Mouse (Mus musculus) hindbrain, postnatal 0 days (tissue): ENCODE results near the gene Adam23. TPM values are rescaled to one million over a fixed set of nuclear protein-coding genes. Genes with fewer than 3 reads are reported as not detected.

ENCODE experiments used
- ATAC-seq: fragments of 200-750 bp; cut with Nextera tagmentation; 2 replicates; pipeline ENCODE4 v1.8.0; 2017; ENCODE audit warnings: mild to moderate bottlenecking, moderate TSS enrichment, moderate library complexity
- DNase-seq: peaks from one replicate; pipeline ENCODE4 v3.0.0-alpha.2; 2015; ENCODE audit warnings: low spot score
- H3K27ac ChIP-seq: fragments of 300-500 bp; sonication (generic); 2 replicates; pipeline ENCODE4 v1.5.1; 2014; ENCODE audit warnings: mild to moderate bottlenecking
- H3K27me3 ChIP-seq: fragments of 300-500 bp; sonication (generic); 2 replicates; pipeline ENCODE4 v1.6.1; 2014; ENCODE audit warnings: low read length, mixed read lengths; ENCODE audit not compliant: insufficient read depth
- H3K36me3 ChIP-seq: fragments of 300-500 bp; sonication (generic); 2 replicates; pipeline ENCODE4 v1.6.1; 2014; ENCODE audit warnings: low read length, mixed read lengths; ENCODE audit not compliant: insufficient read depth
- H3K4me1 ChIP-seq: fragments of 300-500 bp; sonication (generic); 2 replicates; pipeline ENCODE4 v1.6.1; 2014; ENCODE audit warnings: antibody characterized with exemption, low read length, mixed read lengths; ENCODE audit not compliant: insufficient read depth
- H3K4me2 ChIP-seq: fragments of 300-500 bp; sonication (generic); 2 replicates; pipeline ENCODE4 v1.6.1; 2014; ENCODE audit warnings: low read depth, mild to moderate bottlenecking, low read length, moderate library complexity, mixed read lengths
- H3K4me3 ChIP-seq: fragments of 300-500 bp; sonication (generic); 2 replicates; pipeline ENCODE4 v1.5.1; 2014; ENCODE audit warnings: low read length
- H3K9ac ChIP-seq: fragments of 300-500 bp; sonication (generic); replicated peaks from 2 replicates; pipeline ENCODE4 v1.6.1; 2014; ENCODE audit warnings: mild to moderate bottlenecking, low read length, moderate library complexity, mixed read lengths
- H3K9me3 ChIP-seq: fragments of 300-500 bp; sonication (generic); 2 replicates; pipeline ENCODE4 v1.6.1; 2016; ENCODE audit warnings: low read length, mixed read lengths
- CTCF ChIP-seq: IDR thresholded peaks from 2 replicates; pipeline ENCODE4 v1.5.1; 2016; ENCODE audit warnings: antibody characterized with exemption, control low read depth, low read depth
- WGBS: fragments of 180-500 bp; shearing (Covaris S2); extraction: QIAGEN DNeasy Blood & Tissue Kit; methylation state at CpG from one replicate; pipeline ENCODE4 v1.1.7; 2014; 5-methylcytosine and 5-hydroxymethylcytosine counted together
- polyA plus RNA-seq: library from polyadenylated mRNA; unstranded; fragments of >200 nt; fragmentation: Nextera tagmentation; extraction: Ambion mirVana; gene quantifications from 2 replicates; pipeline ENCODE4 v1.2.1, GENCODE M21; 2015
- total RNA-seq: library from RNA; depleted of rRNA; stranded (reverse); fragments of >200 nt; gene quantifications from 2 replicates; pipeline ENCODE4 v1.2.3, GENCODE M21; 2014

Gene Adam23
- total and polyA plus RNA-seq, 2 experiments from 2014 or later = 19.9 to 62.1 TPM

DNA sequence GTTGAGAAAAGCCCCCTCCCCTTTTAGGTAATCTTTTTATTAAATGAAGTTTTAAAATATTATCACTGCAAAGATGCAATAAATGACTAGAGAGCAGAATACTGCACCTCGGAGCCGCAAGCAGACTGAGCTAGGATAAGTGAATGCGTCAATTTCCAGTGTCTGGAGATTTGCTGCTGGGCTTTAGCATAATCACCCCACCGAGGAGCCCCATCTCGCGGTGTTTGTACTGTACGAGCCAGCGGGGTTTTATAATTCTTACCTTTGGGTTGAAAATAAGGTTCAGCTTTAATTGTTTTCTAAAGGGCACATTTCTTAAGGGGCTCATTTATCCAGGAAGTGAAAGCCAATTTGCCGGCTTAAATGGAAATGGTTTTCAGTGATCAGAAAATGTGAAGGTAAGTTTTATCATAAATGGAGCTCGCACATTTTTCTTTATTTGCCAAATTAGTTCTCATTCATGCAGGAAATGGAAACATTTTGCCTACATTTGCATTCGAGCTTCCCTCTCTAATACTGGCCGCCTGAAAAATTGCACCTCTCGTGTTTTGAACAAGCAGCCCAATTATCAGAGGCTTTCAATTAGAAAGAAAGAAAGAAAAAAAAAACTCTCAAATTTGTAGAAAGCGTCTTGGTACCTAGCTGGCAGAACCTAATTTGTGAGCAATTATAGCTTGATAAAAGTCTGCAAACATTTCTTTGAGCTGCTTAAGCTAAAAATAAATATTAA, 94.4 kb downstream of the Adam23 start:
- Histone ChIP-seq H3K27me3 (no peaks in the 10 kb centered on the region), H3K36me3 (no peaks in the 10 kb centered on the region), H3K27ac (no peak overlapping the region), H3K4me3 (no peak overlapping the region), H3K4me2 (peak overlapping the region; percentile 17; the same call in 1 of the 2 replicates), H3K9me3 (no peaks in the 10 kb centered on the region), H3K4me1 (no peaks in the 10 kb centered on the region), H3K9ac (no peak overlapping the region)
- no peak for ATAC-seq
- WGBS = 46% methylated on average over 14 of the region's 14 CpGs
- no peak for TF ChIP-seq CTCF
- DNase-seq = peak; percentile 27

DNA sequence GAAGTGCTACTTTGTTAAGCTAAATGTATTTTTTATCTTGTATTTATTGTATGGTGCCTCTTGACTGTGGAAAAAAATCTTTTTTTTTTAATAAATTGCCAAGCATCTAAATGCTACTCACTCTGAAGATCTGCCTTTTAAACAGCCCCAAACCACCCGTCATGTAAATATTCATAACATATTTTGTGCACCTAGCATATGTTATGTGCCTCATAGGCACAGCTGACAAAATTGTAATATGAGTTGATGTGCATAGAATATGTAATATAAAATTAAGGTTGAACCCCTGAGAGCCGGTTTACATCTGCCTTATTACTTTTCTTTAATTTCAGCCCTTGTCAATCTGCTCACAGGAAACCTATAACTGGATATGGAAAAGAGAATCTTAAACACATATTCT, 98.4 kb downstream of the Adam23 start:
- peak; percentile 36 for DNase-seq
- 66% methylated on average over 2 of the region's 2 CpGs for WGBS
- no peaks in the 10 kb centered on the region for H3K4me1 ChIP-seq
- H3K9ac ChIP-seq = no peak overlapping the region
- no peaks in the 10 kb centered on the region for H3K9me3 ChIP-seq
- no peak for TF ChIP-seq CTCF
- ATAC-seq = no peak
- H3K4me3 ChIP-seq = no peak overlapping the region
- H3K36me3 ChIP-seq = no peaks in the 10 kb centered on the region
- H3K27ac ChIP-seq = no peak overlapping the region
- no peaks in the 10 kb centered on the region for H3K27me3 ChIP-seq
- no peak overlapping the region for H3K4me2 ChIP-seq

- Histone ChIP-seq H3K4me2 (no peak overlapping the region), H3K27me3 (no peaks in the 10 kb centered on the region), H3K27ac (no peak overlapping the region), H3K4me3 (no peak overlapping the region), H3K36me3 (no peaks in the 10 kb centered on the region; the same call in 1 of the 2 replicates), H3K9ac (no peak overlapping the region), H3K4me1 (no peaks in the 10 kb centered on the region), H3K9me3 (no peaks in the 10 kb centered on the region)
- 74% methylated on average over 5 of the region's 5 CpGs for WGBS
- TF ChIP-seq CTCF = no peak
- DNase-seq = no peak
- ATAC-seq = no peak
Measured at GRCm38 (mm10) chr1:63553039-63553438, 107.3 kb downstream of the Adam23 start.

DNA sequence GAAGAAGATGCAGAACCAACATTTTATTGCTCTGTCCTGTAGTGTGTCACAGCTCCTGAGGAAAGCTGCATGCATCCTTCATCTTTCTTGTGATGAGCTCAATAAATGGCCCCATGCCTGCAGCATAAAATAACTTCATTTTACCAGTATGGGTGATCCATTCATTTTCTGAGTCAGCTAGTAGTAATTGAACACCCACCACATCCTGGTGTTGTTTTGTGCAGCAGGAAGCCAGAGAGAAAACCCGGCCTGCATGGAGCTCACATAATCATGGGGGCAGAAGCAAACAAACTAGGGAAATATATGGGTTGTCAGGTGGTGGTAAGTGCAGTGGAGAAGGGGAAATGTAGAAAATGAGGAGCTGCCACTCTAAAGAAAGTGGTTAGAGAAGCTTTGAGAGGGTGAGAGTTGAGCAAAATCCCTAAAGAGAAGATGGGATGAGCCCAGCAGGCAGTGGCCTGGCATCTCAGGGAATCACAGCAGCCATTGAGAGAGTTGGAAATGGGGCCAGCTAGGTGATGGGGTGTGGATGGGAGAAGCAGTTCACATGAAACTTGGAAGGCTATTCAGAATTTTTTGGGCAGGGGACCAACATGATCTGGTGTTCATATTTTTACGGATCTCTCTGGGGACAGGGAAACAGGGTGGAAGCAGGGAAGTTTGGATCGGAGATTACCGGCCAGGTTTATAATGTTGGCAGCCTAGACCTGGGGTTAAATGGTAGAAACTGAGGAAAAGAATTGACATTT, 116.3 kb downstream of the Adam23 start:
- 83% methylated on average over 4 of the region's 4 CpGs for WGBS
- H3K4me3 ChIP-seq = no peak overlapping the region
- H3K27ac ChIP-seq = no peak overlapping the region
- no peaks in the 10 kb centered on the region for H3K9me3 ChIP-seq
- no peak for DNase-seq
- no peak for ATAC-seq
- H3K27me3 ChIP-seq = no peaks in the 10 kb centered on the region
- no peaks in the 10 kb centered on the region for H3K4me1 ChIP-seq
- H3K4me2 ChIP-seq = no peak overlapping the region
- H3K9ac ChIP-seq = no peak overlapping the region
- TF ChIP-seq CTCF = no peak
- no peaks in the 10 kb centered on the region for H3K36me3 ChIP-seq

- DNase-seq (no peak), ATAC-seq (no peak)
- Histone ChIP-seq H3K4me3 (no peak overlapping the region), H3K27ac (no peak overlapping the region), H3K9ac (no peak overlapping the region), H3K36me3 (no peaks in the 10 kb centered on the region), H3K4me1 (no peaks in the 10 kb centered on the region), H3K27me3 (no peaks in the 10 kb centered on the region), H3K9me3 (no peaks in the 10 kb centered on the region), H3K4me2 (no peak overlapping the region)
- no peak for TF ChIP-seq CTCF
- 25% methylated on average over 4 of the region's 4 CpGs for WGBS
Measured at GRCm38 (mm10) chr1:63563928-63564327, 118.2 kb downstream of the Adam23 start.

DNA sequence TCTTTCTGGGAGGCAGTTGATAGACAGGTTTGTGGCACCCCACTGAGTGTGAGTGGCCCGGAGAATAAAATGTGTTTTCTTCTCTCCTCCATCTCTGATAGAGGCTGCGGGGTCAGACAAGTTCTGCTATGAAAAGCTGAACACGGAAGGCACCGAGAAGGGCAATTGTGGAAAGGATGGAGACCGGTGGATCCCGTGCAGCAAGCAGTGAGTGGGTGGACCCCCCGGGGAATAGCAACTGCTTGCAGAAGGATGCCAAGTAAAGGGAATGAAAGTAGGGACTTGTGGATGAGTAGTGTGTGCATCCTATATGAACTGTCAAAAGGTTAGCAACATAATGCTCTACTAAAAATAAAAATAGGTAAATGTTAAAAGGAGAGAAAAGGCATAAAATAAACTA, 120.8 kb downstream of the Adam23 start:
- Histone ChIP-seq H3K36me3 (no peaks in the 10 kb centered on the region), H3K4me2 (no peak overlapping the region), H3K9ac (no peak overlapping the region), H3K9me3 (no peaks in the 10 kb centered on the region), H3K27ac (no peak overlapping the region), H3K4me3 (no peak overlapping the region), H3K4me1 (no peaks in the 10 kb centered on the region), H3K27me3 (no peaks in the 10 kb centered on the region)
- DNase-seq = no peak
- ATAC-seq = no peak
- TF ChIP-seq CTCF = no peak
- WGBS = 13% methylated on average over 7 of the region's 7 CpGs

DNA sequence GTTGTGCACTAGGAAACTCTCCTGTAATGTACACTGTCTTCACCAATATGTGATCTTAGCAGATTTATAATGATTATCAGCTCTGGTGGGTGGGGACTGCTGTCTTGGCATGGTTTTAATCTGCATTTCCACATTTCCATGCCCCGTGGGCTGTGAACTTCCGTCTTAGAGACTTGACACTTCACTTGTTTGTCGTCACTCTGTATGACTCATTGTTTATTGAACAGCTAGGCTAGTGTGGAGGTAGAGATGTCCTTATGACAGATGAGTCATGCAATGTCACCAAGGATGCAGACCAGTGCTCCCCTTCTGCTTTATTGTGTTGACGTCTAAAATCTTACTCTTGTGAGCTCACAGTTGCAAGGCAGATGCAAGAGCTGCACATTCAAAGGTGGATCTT, 121.3 kb downstream of the Adam23 start:
- Histone ChIP-seq H3K9me3 (no peaks in the 10 kb centered on the region), H3K36me3 (no peaks in the 10 kb centered on the region), H3K27ac (no peak overlapping the region), H3K9ac (no peak overlapping the region), H3K4me2 (no peak overlapping the region), H3K27me3 (no peaks in the 10 kb centered on the region), H3K4me1 (no peaks in the 10 kb centered on the region), H3K4me3 (no peak overlapping the region)
- no peak for ATAC-seq
- no peak for DNase-seq
- WGBS = 54% methylated on average over 4 of the region's 4 CpGs
- no peak for TF ChIP-seq CTCF
